Mouse (Mus musculus) liver, adult 2 months (tissue): ENCODE results near the gene Fuca1.

ENCODE experiments used
- CTCF ChIP-seq: fragments of 200-500 bp; IDR thresholded peaks from 2 replicates; pipeline ENCODE4 v1.5.1; 2011; ENCODE audit warnings: low read depth, low read length, control low read depth
- POLR2A ChIP-seq: fragments of 200-500 bp; IDR thresholded peaks from 2 replicates; pipeline ENCODE4 v1.6.1; 2011; ENCODE audit warnings: low read length, control low read depth; ENCODE audit not compliant: insufficient read depth; ENCODE audit errors: extremely low read depth

GRCm38 (mm10) chr4:135986943-135987710 lies 66.6 kb downstream of the Fuca1 start, which contains the start of gene Pithd1:
- TF ChIP-seq POLR2A, result peak; percentile 85
- TF ChIP-seq CTCF, result peak; percentile 47; the same call in 1 of the 2 replicates
